Comparison of ENCODE assay signal across 7 mouse cellular contexts in the genomic region with DNA sequence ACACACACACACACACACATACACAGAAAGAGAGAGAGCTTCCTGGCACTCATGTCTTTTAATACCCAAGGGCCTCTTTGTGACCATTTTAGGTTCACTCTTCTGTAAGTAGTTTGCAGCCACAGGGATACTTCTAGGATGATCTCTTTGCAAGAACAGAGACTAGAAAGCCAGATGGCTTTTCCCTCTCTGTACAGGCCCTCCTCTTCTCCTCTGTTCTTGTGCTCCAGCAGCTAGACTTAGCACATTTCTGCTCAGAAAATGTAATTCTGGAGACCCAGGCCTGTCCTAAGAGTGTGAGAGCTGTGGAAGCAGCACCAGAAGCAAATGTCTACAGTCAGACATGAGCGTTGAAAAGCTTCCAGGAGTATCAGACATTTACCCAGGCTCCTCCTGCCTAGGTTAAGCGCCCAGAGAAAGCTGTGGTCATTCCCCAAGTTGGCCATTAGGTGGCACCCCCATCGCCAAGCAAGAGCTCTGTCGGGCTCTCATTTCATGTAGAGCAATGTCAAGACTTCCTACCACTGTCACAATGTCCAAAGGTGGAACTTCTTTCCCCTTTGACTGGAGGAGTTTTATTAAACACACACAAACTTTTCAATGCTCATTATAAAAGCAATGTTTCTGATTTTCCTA. TPM values are rescaled to one million over a fixed set of nuclear protein-coding genes. Genes with fewer than 3 reads are reported as not detected.
DNase-seq lines count a peak whose midpoint lies in the region; ATAC-seq lines count a peak whose summit lies in the region.

No protein-coding gene starts in this region.

- peak; percentile 69 for ATAC-seq in midbrain, embryonic 14.5 days (ENCODE audit: low FRiP score, low TSS enrichment)

- H3K9ac ChIP-seq in midbrain, embryonic 14.5 days (replicated peaks; ENCODE audit: low read length) = no peak overlapping the region

- H3K4me1 ChIP-seq in midbrain, embryonic 14.5 days (ENCODE audit: control insufficient read depth, insufficient read depth, low read length) = no peaks in the 10 kb centered on the region

- H3K27ac ChIP-seq in midbrain, embryonic 14.5 days (replicated peaks; ENCODE audit: low read depth, low read length) = no peak overlapping the region

- no peaks in the 10 kb centered on the region for H3K9me3 ChIP-seq in midbrain, embryonic 14.5 days (ENCODE audit: control insufficient read depth, low read length)

- 9% methylated on average over 4 of the region's 4 CpGs for WGBS in midbrain, embryonic 14.5 days

- H3K4me3 ChIP-seq in midbrain, embryonic 14.5 days (replicated peaks; ENCODE audit: low read depth, low read length) = no peak overlapping the region

- no peaks in the 10 kb centered on the region for H3K36me3 ChIP-seq in midbrain, embryonic 14.5 days (ENCODE audit: control insufficient read depth, insufficient read depth, low read length)

- intact Hi-C loops in left cerebral cortex, postnatal 36 days (cut with DNase I) = loop anchor here (1.0 to 5.0 kb wide), 2 partner anchors 176 to 244 kb away; no protein-coding TSS in a partner anchor

- H3K4me2 ChIP-seq in midbrain, embryonic 14.5 days (ENCODE audit: low read length) = no peak overlapping the region

- DNase-seq in adrenal gland, adult 8-10 months = peak; percentile 59
- peak; percentile 82 for DNase-seq in embryo, embryonic 11 days
- DNase-seq in gastrocnemius, postnatal 4 days (ENCODE audit: low spot score in 2 of 2) = peak; percentile 61 to 78
- peak; percentile 68 for DNase-seq in kidney, adult 11 months
- peak; percentile 74 to 78 for DNase-seq in left cerebral cortex, postnatal 36 days (ENCODE audit: low spot score in 2 of 2)
- DNase-seq in midbrain, embryonic 14.5 days = peak; percentile 89
- DNase-seq in spleen, adult 18-20 months = peak; percentile 23 to 55

- no peaks in the 10 kb centered on the region for H3K27me3 ChIP-seq in midbrain, embryonic 14.5 days (ENCODE audit: control insufficient read depth, insufficient read depth, low read length)

RNA-seq across cellular contexts. Expression of gene Cwc15, which starts 23.1 kb away (rescaled TPM):
- 100 to 1,000 TPM; 111 to 117 (median 112) TPM for total RNA-seq in adrenal gland, adult 8-10 months (2022)
- 100 to 1,000 TPM; 107 to 117 TPM for total RNA-seq in gastrocnemius, postnatal 4 days (2021)
- 10 to 100 TPM; 84.1 to 85.4 TPM for total RNA-seq in left cerebral cortex, postnatal 36 days (2021)
- polyA plus RNA-seq in midbrain, embryonic 14.5 days (2014; fragmentation: Nextera tagmentation; extraction: Ambion mirVana) = 150 and 154 TPM in 2 replicates

RNA-seq across cellular contexts. Expression of gene Kdm4d, which starts 23.2 kb away (rescaled TPM):
- under 1 TPM; 0.35 to 0.45 (median 0.40) TPM for total RNA-seq in adrenal gland, adult 8-10 months (2022)
- total RNA-seq in gastrocnemius, postnatal 4 days (2021) = under 1 TPM; 0.10 to 0.12 TPM
- total RNA-seq in left cerebral cortex, postnatal 36 days (2021) = 1 to 10 TPM; 2.3 to 2.4 TPM
- 0.45 and 0.98 TPM in 2 replicates for polyA plus RNA-seq in midbrain, embryonic 14.5 days (2014; fragmentation: Nextera tagmentation; extraction: Ambion mirVana)

Comparison
In these comparisons a context has a peak if more than half of its experiments do, and no peak if none do; other contexts are left out.
1. DNase-seq: peak in every context shown above with its lines; median percentile 89 in midbrain, embryonic 14.5 days; 82 in embryo, embryonic 11 days; 76 in left cerebral cortex, postnatal 36 days; 70 in gastrocnemius, postnatal 4 days; 68 in kidney, adult 11 months; 59 in adrenal gland, adult 8-10 months; 39 in spleen, adult 18-20 months.